Mouse (Mus musculus) midbrain, embryonic 14.5 days (tissue): Measurements from ENCODE around the gene Tfec. TPM values are rescaled to one million over a fixed set of nuclear protein-coding genes. Genes with fewer than 3 reads are reported as not detected.

ENCODE experiments used
- ATAC-seq: fragments of 200-750 bp; cut with Nextera tagmentation; 2 replicates; pipeline ENCODE4 v1.8.0; 2017; ENCODE audit warnings: moderate number of reproducible peaks, moderate library complexity; ENCODE audit not compliant: low FRiP score, low TSS enrichment
- DNase-seq: peaks from one replicate; pipeline ENCODE4 v3.0.0-alpha.2; 2015
- H3K27ac ChIP-seq: fragments of 300-500 bp; sonication (generic); replicated peaks from 2 replicates; pipeline ENCODE4 v1.5.1; 2014; ENCODE audit warnings: mild to moderate bottlenecking, low read depth, low read length, moderate library complexity
- H3K27me3 ChIP-seq: fragments of 300-500 bp; sonication (generic); 2 replicates; pipeline ENCODE4 v1.6.1; 2014; ENCODE audit warnings: low read length, control low read depth, mixed read lengths; ENCODE audit not compliant: control insufficient read depth, insufficient read depth
- H3K36me3 ChIP-seq: fragments of 300-500 bp; sonication (generic); 2 replicates; pipeline ENCODE4 v1.6.1; 2014; ENCODE audit warnings: low read length, control low read depth; ENCODE audit not compliant: control insufficient read depth, insufficient read depth
- H3K4me1 ChIP-seq: fragments of 300-500 bp; sonication (generic); 2 replicates; pipeline ENCODE4 v1.6.1; 2014; ENCODE audit warnings: mild to moderate bottlenecking, antibody characterized with exemption, low read length, control low read depth; ENCODE audit not compliant: control insufficient read depth, insufficient read depth
- H3K4me2 ChIP-seq: fragments of 300-500 bp; sonication (generic); 2 replicates; pipeline ENCODE4 v1.6.1; 2014; ENCODE audit warnings: mild to moderate bottlenecking, low read length, moderate library complexity
- H3K4me3 ChIP-seq: fragments of 300-500 bp; sonication (generic); replicated peaks from 2 replicates; pipeline ENCODE4 v1.5.1; 2014; ENCODE audit warnings: low read depth, low read length
- H3K9ac ChIP-seq: fragments of 300-500 bp; sonication (generic); replicated peaks from 2 replicates; pipeline ENCODE4 v1.6.1; 2014; ENCODE audit warnings: mild to moderate bottlenecking, low read length, moderate library complexity
- H3K9me3 ChIP-seq: fragments of 300-500 bp; sonication (generic); 2 replicates; pipeline ENCODE4 v1.6.1; 2016; ENCODE audit warnings: low read length, control low read depth, mixed read lengths; ENCODE audit not compliant: control insufficient read depth
- WGBS: fragments of 180-500 bp; shearing (Covaris S2); extraction: QIAGEN DNeasy Blood & Tissue Kit; methylation state at CpG from one replicate; pipeline ENCODE4 v1.1.7; 2014; 5-methylcytosine and 5-hydroxymethylcytosine counted together
- polyA plus RNA-seq: library from polyadenylated mRNA; unstranded; fragments of >200 nt; fragmentation: Nextera tagmentation; extraction: Ambion mirVana; gene quantifications from 2 replicates; pipeline ENCODE4 v1.2.1, GENCODE M21; 2014

Tfec gene
- polyA plus RNA-seq: 0.22 and 0.34 TPM in 2 replicates

DNA sequence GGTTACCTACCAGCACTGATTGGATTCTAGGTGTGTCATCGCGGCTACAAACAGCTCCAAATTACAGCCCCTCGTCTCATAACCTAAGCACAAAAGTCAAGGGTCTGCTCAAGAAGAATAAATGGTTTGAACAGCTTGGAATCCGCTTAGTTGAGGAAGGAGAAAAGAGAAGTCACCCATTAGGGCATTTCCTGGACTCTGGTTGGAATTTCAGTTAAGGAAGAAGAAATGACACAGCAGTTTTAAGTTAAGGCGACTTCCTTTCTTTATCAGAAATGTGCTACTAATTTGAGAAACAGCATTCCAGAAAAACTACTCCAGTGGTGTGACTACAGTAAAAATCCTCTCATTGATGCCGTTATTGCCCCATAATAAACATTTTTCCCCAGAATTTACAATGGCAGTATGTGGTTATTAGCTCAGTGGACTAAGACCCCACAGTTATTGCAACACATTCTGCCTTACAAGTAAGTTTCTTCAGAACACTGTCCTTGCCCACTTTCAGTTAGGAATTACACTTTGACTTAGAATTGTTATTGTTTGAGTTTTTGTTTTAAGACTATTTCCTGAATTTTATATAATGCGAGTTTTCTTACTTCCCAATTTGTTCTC, at the start of gene Tfec:
TSS of gene Tfec (minus strand) at position 191 of the 612 bp plus-strand sequence.
- Histone ChIP-seq H3K4me1 (no peaks in the 10 kb centered on the region), H3K36me3 (no peaks in the 10 kb centered on the region), H3K9ac (no peak within 1 kb of the TSS), H3K9me3 (no peaks in the 10 kb centered on the region), H3K4me2 (no peak within 1 kb of the TSS), H3K27me3 (no peaks in the 10 kb centered on the region), H3K27ac (no peak within 1 kb of the TSS), H3K4me3 (no peak within 1 kb of the TSS)
- ATAC-seq (no peak), DNase-seq (no peak)
- 90% methylated on average over 7 of the region's 7 CpGs for WGBS

DNA sequence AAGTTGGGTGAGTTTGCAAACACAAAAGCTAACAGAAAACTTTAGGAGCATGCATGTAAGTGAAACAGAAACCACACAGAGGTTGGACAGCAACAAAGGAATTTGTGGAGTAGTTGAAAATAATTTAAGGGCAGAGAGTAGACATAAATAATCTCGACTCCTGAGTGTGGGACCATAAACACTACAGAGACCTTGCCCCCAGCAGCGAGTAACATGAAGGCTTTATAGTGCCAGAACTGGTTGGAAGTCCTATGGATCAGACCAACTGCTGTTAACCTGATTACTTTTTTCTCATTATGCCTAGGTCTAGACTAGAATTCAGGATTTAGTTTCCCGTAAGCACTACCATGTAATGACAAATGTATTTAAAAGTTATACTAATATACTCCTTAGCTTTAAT, 49.6 kb upstream of the Tfec start:
- ATAC-seq: no peak

DNA sequence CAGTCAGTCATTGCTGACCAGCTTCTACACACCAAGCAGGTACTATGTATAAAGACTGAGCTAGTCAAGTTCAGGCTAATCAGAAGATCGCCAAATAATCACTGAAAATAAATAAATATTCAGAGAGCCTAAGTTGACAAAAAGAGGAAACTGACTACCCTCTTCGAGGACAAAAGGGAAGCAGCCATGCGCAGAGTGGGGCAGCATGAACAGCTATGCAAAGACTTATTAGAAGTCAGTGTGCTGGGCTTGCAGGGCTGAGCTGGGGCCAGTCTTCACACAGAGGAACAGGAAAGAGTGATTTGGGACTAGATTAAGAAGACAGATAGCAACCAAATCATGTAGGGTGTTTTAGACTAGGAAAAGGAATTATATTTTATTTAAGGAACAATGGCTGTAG, 45.3 kb upstream of the Tfec start:
- Histone ChIP-seq H3K9ac (no peak overlapping the region), H3K27me3 (no peaks in the 10 kb centered on the region), H3K4me2 (no peak overlapping the region), H3K9me3 (no peaks in the 10 kb centered on the region), H3K27ac (no peak overlapping the region), H3K4me3 (no peak overlapping the region), H3K4me1 (no peaks in the 10 kb centered on the region), H3K36me3 (no peaks in the 10 kb centered on the region)
- 82% methylated on average over 3 of the region's 3 CpGs for WGBS
- DNase-seq: no peak
- no peak for ATAC-seq

More for the DNA sequence above, 49.6 kb upstream of the Tfec start:
- H3K36me3 ChIP-seq: no peaks in the 10 kb centered on the region
- no peak overlapping the region for H3K9ac ChIP-seq
- no peak overlapping the region for H3K27ac ChIP-seq
- no peak overlapping the region for H3K4me2 ChIP-seq
- H3K27me3 ChIP-seq: no peaks in the 10 kb centered on the region
- H3K4me3 ChIP-seq: no peak overlapping the region
- H3K9me3 ChIP-seq: no peaks in the 10 kb centered on the region
- H3K4me1 ChIP-seq: no peaks in the 10 kb centered on the region
- no peak for DNase-seq
- WGBS: 76% methylated on average over 3 of the region's 3 CpGs

DNA sequence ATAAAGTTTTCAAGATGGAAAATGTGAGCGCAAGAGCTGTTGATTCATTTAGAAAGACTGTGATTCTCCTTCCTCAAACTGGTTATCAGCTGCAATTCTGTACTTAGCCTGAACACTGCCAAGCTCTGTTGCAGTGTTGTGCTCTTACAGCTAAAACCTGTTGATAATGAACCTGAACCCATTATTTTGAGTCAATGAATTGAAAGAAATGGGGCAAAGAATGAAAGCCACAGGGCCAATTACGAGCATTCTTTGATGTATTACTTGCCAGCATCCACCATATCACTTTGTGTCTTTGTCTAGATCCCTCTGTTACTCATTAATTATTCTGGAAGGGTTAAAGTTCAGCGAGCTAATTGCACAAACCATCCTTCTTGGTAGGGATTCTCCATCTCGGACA, 44.2 kb upstream of the Tfec start:
- Histone ChIP-seq H3K9ac (no peak overlapping the region), H3K4me1 (no peaks in the 10 kb centered on the region), H3K27ac (no peak overlapping the region), H3K36me3 (no peaks in the 10 kb centered on the region), H3K4me2 (no peak overlapping the region), H3K4me3 (no peak overlapping the region), H3K27me3 (no peaks in the 10 kb centered on the region), H3K9me3 (no peaks in the 10 kb centered on the region)
- DNase-seq (no peak), ATAC-seq (no peak)
- WGBS: 77% methylated on average over 4 of the region's 4 CpGs

DNA sequence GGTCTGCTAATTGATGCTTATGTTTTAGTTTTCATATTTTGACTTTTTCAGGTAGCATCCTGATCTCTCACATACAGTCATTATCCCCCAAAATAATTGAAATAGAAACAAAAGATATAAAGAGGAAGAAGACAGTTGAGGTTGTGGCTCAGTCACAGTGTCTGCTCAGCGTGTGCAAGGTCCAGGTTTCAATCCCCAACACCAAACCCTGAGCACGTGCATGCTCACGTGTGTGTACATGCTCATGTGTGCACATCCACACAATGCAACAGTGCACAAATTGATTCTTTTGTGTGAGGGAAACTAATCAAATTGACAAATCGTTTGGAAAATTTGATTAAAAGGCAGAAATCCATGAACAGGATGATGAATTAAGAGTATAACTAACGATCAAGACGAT, 32.8 kb upstream of the Tfec start:
- ATAC-seq (no peak), DNase-seq (no peak)
- no peaks in the 10 kb centered on the region for H3K27me3 ChIP-seq
- no peaks in the 10 kb centered on the region for H3K4me1 ChIP-seq
- no peak overlapping the region for H3K4me2 ChIP-seq
- no peak overlapping the region for H3K4me3 ChIP-seq
- no peaks in the 10 kb centered on the region for H3K9me3 ChIP-seq
- no peak overlapping the region for H3K27ac ChIP-seq
- 88% methylated on average over 6 of the region's 6 CpGs for whole genome bisulfite sequencing
- H3K36me3 ChIP-seq: no peaks in the 10 kb centered on the region
- no peak overlapping the region for H3K9ac ChIP-seq

DNA sequence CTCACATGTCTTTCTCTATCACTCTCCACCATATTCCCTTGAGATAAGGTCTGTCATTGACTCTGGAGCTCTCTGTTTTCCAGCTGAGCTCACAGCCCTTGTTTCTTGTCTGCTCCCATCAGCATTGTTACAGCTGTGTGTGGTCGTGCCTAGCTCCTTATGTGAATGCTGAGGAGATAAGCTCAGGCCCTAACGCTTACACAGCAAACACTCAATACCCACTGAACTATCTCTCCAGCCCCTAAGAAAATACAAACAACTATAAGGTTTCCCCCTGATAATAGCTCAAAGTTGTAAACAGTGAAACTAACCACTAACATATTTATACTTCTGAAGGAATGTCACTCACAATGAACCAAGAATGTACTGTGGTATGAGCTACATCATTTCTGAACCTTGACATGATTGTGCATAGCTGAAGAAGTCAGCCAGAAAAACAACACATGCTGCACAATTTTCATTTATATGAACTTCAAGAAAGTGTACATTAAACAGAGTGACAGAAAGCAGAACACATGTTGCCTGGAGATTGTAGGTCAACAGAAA, 21.9 kb upstream of the Tfec start:
- Histone ChIP-seq H3K4me3 (no peak overlapping the region), H3K27me3 (no peaks in the 10 kb centered on the region), H3K4me1 (no peaks in the 10 kb centered on the region), H3K36me3 (no peaks in the 10 kb centered on the region), H3K9ac (no peak overlapping the region), H3K27ac (no peak overlapping the region), H3K4me2 (no peak overlapping the region), H3K9me3 (no peaks in the 10 kb centered on the region)
- 66% methylated on average over 2 of the region's 2 CpGs for WGBS
- DNase-seq (no peak), ATAC-seq (no peak)

DNA sequence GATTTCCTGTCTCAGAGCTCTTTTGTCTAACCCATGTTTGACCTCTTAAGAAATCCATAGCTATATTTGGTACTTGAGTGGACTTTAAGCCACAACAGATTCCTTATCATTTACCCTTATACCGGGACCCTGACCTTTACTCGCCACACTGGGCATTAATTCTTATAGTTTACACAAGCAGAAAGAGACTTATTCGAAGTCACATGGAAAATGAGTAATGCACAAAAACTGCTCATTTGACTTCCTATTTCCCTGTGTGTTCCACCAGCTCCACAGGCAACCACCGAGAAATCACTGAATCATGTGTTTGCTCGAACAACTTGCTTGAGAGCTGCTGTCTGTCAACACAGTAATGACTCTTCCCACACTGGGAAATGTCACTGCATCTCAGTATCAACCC, 6.4 kb downstream of the Tfec start:
- H3K27me3 ChIP-seq: no peaks in the 10 kb centered on the region
- no peaks in the 10 kb centered on the region for H3K36me3 ChIP-seq
- DNase-seq: no peak
- H3K4me3 ChIP-seq: no peak overlapping the region
- no peak for ATAC-seq
- H3K9ac ChIP-seq: no peak overlapping the region
- H3K4me1 ChIP-seq: no peaks in the 10 kb centered on the region
- H3K9me3 ChIP-seq: no peaks in the 10 kb centered on the region
- H3K27ac ChIP-seq: no peak overlapping the region
- H3K4me2 ChIP-seq: no peak overlapping the region
- WGBS: 88% methylated on average over 5 of the region's 5 CpGs

DNA sequence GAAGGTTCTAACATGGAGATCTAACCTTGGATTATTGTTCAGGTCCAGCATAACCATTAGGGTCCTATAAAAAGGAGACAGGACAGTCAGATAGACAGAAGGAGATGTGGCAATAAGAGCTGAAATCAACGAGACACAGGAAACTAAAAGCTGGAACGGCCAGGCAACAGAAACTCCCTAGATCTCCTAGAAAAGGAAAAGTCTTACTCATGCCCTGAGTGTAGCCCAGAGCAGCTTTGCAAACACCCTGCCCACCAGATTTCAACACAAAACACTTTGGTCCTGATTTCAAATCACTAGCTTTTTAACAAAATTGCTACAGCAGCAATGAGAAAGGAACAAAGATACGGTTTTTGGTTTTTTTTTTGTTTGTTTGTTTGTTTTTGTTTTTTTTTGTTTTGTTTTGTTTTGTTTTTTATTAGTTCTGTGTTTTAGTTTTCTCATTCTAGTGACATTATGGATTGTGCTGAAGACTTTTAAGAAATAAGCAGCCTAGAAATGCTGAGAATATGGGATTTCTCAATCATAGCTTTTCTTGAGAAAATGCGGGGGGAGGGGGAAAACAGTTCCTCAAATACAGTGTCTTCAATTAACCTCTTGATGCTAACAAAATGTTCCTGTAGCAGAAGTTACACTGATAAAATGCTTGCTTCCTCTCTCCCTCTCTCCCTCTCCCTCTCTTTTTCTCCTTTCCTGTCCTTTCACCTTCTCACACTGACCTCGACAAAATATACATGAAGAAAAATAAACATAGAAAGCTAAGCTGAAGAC, 14.5 kb downstream of the Tfec start:
- Histone ChIP-seq H3K27me3 (no peaks in the 10 kb centered on the region), H3K4me2 (no peak overlapping the region), H3K36me3 (no peaks in the 10 kb centered on the region), H3K9me3 (peaks cover 5% of the 10 kb centered on the region; the same call in 1 of the 2 replicates), H3K4me3 (no peak overlapping the region), H3K27ac (no peak overlapping the region), H3K4me1 (no peaks in the 10 kb centered on the region), H3K9ac (no peak overlapping the region)
- 83% methylated on average over 5 of the region's 5 CpGs for WGBS
- no peak for DNase-seq
- ATAC-seq: no peak
